ENCODE assay signal across 16 mouse cellular contexts in genomic region chr13:65243273-65243672, GRCm38 (mm10). TPM values are rescaled to one million over a fixed set of nuclear protein-coding genes. Genes with fewer than 3 reads are reported as not detected.
DNase-seq lines count a peak whose midpoint lies in the region; ATAC-seq and TF ChIP-seq lines count a peak whose summit lies in the region.
"Had no signal": no experiment of that assay in that cellular context is flagged by ENCODE, and none has a peak within 500 bp of the region (broad histone marks: within the 10 kb centered on the region; RNA-seq: fewer than 3 reads in every experiment).

No protein-coding gene starts in this region.

- 93% methylated on average over 4 of the region's 4 CpGs for WGBS in heart, postnatal 0 days
- 89% methylated on average over 4 of the region's 4 CpGs for WGBS in spleen, adult 2 months

- H3K9ac ChIP-seq in heart, postnatal 0 days (replicated peaks; ENCODE audit: low read depth, low read length) = no peak overlapping the region

- no peak overlapping the region for H3K4me2 ChIP-seq in heart, postnatal 0 days (ENCODE audit: low read depth, low read length)

- intact Hi-C loops in heart, postnatal 14 days (cut with DNase I) = loop anchor here (10.0 kb wide), 3 partner anchors 798 to 1088 kb away; partner anchors contain the start of genes Aaed1 and Zfp367

- no peak for ATAC-seq in heart, postnatal 0 days (ENCODE audit: insufficient read depth, low read depth)
- ATAC-seq: activated CD4-positive, CD25-positive, alpha-beta regulatory T cell, adult 4 months had no signal

- DNase-seq in heart, postnatal 0 days (ENCODE audit: low spot score) = no peak
- DNase-seq in heart, postnatal 14 days = no peak
- peak; percentile 9 to 15 for DNase-seq in spleen, adult 2 months (ENCODE audit: low read depth in 1 of 2, low spot score in 2 of 2)
- DNase-seq in spleen, postnatal 14 days (ENCODE audit: low spot score in 2 of 2) = no peak
- peak; percentile 67 for DNase-seq in induced T-regulatory cell, adult 2 months (ENCODE audit: low read depth)
- DNase-seq in thymus, postnatal 25 days = peak; percentile 25
- DNase-seq in layer of hippocampus, postnatal 10 days (ENCODE audit: low spot score in 2 of 2) = no peak
- no peak for DNase-seq in urinary bladder, adult 2 months (ENCODE audit: low spot score)
- DNase-seq: kidney, postnatal 4 days; left cerebral cortex, postnatal 4 days; retina, postnatal 1 day had no signal

- 0 out of 2 replicates have a peak, but pooled peaks cover 2% of the 10 kb centered on the region for H3K36me3 ChIP-seq in heart, postnatal 0 days (replicated peaks; ENCODE audit: control insufficient read depth, insufficient read depth, low read length)
- H3K36me3 ChIP-seq in spleen, adult 2 months (ENCODE audit: control insufficient read depth, insufficient read depth, low read length) = no peaks in the 10 kb centered on the region

- no peak overlapping the region for H3K4me3 ChIP-seq in heart, postnatal 0 days (ENCODE audit: low read depth, low read length)
- no peak overlapping the region for H3K4me3 ChIP-seq in spleen, adult 2 months (ENCODE audit: extremely low read depth, insufficient read depth, insufficient read length)
- H3K4me3 ChIP-seq: erythroblast, embryonic 14.5 days had no signal

- H3K27me3 ChIP-seq in heart, postnatal 0 days (ENCODE audit: control insufficient read depth, insufficient read depth, low read length) = no peaks in the 10 kb centered on the region
- no peaks in the 10 kb centered on the region for H3K27me3 ChIP-seq in spleen, adult 2 months (ENCODE audit: control insufficient read depth, insufficient read depth, low read length)

- TF ChIP-seq EP300 in heart, postnatal 0 days (IDR thresholded peaks at IDR 0.05; ENCODE audit: low read depth) = no peak

- TF ChIP-seq CTCF in heart, postnatal 0 days (IDR thresholded peaks at IDR 0.05; ENCODE audit: low read depth) = peak; percentile 33; the same call in 1 of the 2 replicates
- no peak for TF ChIP-seq CTCF in spleen, adult 2 months (IDR thresholded peaks at IDR 0.05; ENCODE audit: extremely low read depth, insufficient read depth, insufficient read length, insufficient replicate concordance)

- peaks cover 9% of the 10 kb centered on the region for H3K4me1 ChIP-seq in heart, postnatal 0 days (ENCODE audit: control insufficient read depth, insufficient read depth)
- H3K4me1 ChIP-seq in spleen, adult 2 months (ENCODE audit: control insufficient read depth, insufficient read depth, insufficient read length) = peaks cover 9% of the 10 kb centered on the region

- H3K27ac ChIP-seq in heart, postnatal 0 days (ENCODE audit: low read depth) = no peak overlapping the region
- H3K27ac ChIP-seq in spleen, adult 2 months (ENCODE audit: insufficient read depth, low read length) = no peak overlapping the region

- no peak for TF ChIP-seq POLR2A in spleen, adult 2 months (IDR thresholded peaks at IDR 0.05; ENCODE audit: low read depth, low read length)

- H3K9me3 ChIP-seq in heart, postnatal 0 days (replicated peaks; ENCODE audit: control insufficient read depth, low read length) = peaks cover 11% of the 10 kb centered on the region

RNA-seq across cellular contexts. Expression of gene Gm10775, which starts 16.1 kb away (rescaled TPM):
- total RNA-seq in heart, postnatal 0 days (2014; rRNA removed; ENCODE audit: low replicate concordance) = not detected in 2 replicates
- not detected in 2 replicates for polyA plus RNA-seq in heart, postnatal 0 days (2015; fragmentation: Nextera tagmentation; extraction: Ambion mirVana)
- total RNA-seq in heart, postnatal 14 days (2021) = not detected
- polyA plus RNA-seq in spleen, adult 2 months (2012; rRNA removed) = not detected in 2 replicates
- under 1 TPM; 0.30 to 0.56 TPM for total RNA-seq in layer of hippocampus, postnatal 10 days (2021)
- polyA plus RNA-seq in urinary bladder, adult 2 months (2012; rRNA removed) = 0.07 and 0.08 TPM in 2 replicates
- total RNA-seq: common myeloid progenitor, adult 5-6 weeks; megakaryocyte progenitor cell, adult 5-6 weeks had no signal
- polyA plus RNA-seq: activated CD4-positive, CD25-positive, alpha-beta regulatory T cell, adult 4 months; erythroblast, embryonic 14.5 days; heart, embryonic 14.5 days had no signal

RNA-seq across cellular contexts. Expression of gene Zfp369, which starts 35.3 kb away (rescaled TPM):
- total RNA-seq in heart, postnatal 0 days (2014; rRNA removed; ENCODE audit: low replicate concordance) = 21.1 and 27.6 TPM in 2 replicates
- 5.2 and 6.2 TPM in 2 replicates for polyA plus RNA-seq in heart, postnatal 0 days (2015; fragmentation: Nextera tagmentation; extraction: Ambion mirVana)
- total RNA-seq in heart, postnatal 14 days (2021) = 10 to 100 TPM; 24.7 to 27.5 TPM
- 11.7 and 12.1 TPM in 2 replicates for polyA plus RNA-seq in spleen, adult 2 months (2012; rRNA removed)
- 10 to 100 TPM; 68.0 to 71.4 TPM for total RNA-seq in layer of hippocampus, postnatal 10 days (2021)
- 27.5 and 34.2 TPM in 2 replicates for polyA plus RNA-seq in urinary bladder, adult 2 months (2012; rRNA removed)

RNA-seq across cellular contexts. Expression of gene Nlrp4f, which starts 37.5 kb away (rescaled TPM):
- not detected in 2 replicates for total RNA-seq in heart, postnatal 0 days (2014; rRNA removed; ENCODE audit: low replicate concordance)
- not detected in 2 replicates for polyA plus RNA-seq in heart, postnatal 0 days (2015; fragmentation: Nextera tagmentation; extraction: Ambion mirVana)
- not detected for total RNA-seq in heart, postnatal 14 days (2021)
- polyA plus RNA-seq in spleen, adult 2 months (2012; rRNA removed) = not detected in 2 replicates
- under 1 TPM; 0.18 to 0.38 TPM for total RNA-seq in layer of hippocampus, postnatal 10 days (2021)
- polyA plus RNA-seq in urinary bladder, adult 2 months (2012; rRNA removed) = 0.14 and 0.18 TPM in 2 replicates
- total RNA-seq: common myeloid progenitor, adult 5-6 weeks had no signal
- polyA plus RNA-seq: activated CD4-positive, CD25-positive, alpha-beta regulatory T cell, adult 4 months; erythroblast, embryonic 14.5 days; heart, embryonic 14.5 days had no signal

Comparison
In these comparisons a context has a peak if more than half of its experiments do, and no peak if none do; other contexts are left out.
1. DNase-seq: peak in spleen, adult 2 months (2 of 2), induced T-regulatory cell, adult 2 months (single experiment) and thymus, postnatal 25 days (single experiment); none in heart, postnatal 0 days (single experiment), heart, postnatal 14 days (0 of 2), spleen, postnatal 14 days (0 of 2), layer of hippocampus, postnatal 10 days (0 of 2) and urinary bladder, adult 2 months (single experiment).